Mouse (Mus musculus) Patski (cell line): ENCODE measurements around the gene Sipa1l3. TPM values are rescaled to one million over a fixed set of nuclear protein-coding genes. Genes with fewer than 3 reads are reported as not detected.

Experiments used
- ATAC-seq: fragments of 100-300 bp; one replicate; pipeline ENCODE4 v1.8.0; 2021
- CTCF ChIA-PET: fragments of 350-600 bp; sonication (Branson Sonifier 250); formaldehyde crosslinking; loops from one replicate; lab custom pipeline; 2022; ENCODE audit warnings: inconsistent platforms; lab: Charles Lee
- POLR2A ChIA-PET: fragments of 350-600 bp; sonication (Branson Sonifier 250); formaldehyde crosslinking; loops from one replicate; lab custom pipeline; 2022; ENCODE audit warnings: antibody characterized with exemption, inconsistent platforms; lab: Charles Lee
- DNase-seq: peaks from one replicate; pipeline ENCODE4 v3.0.0-alpha.2; 2011; ENCODE audit warnings: low read depth, low spot score
- H3K27me3 ChIP-seq: fragments of 371-371 bp; one replicate; pipeline ENCODE4 v1.5.1; 2021
- CTCF ChIP-seq: fragments of 100-300 bp; IDR thresholded peaks from one replicate; pipeline ENCODE4 v1.5.1; 2021
- in situ Hi-C: fragments of 300-500 bp; cut with MboI; formaldehyde crosslinking; loops from 3 replicates; pipeline ENCODE4 v1.11.1; 2018; ENCODE audit warnings: low pct_unique_long_range_greater_than_20kb, mixed read lengths
- polyA plus RNA-seq: library from polyadenylated mRNA; unstranded; gene quantifications from one replicate; pipeline ENCODE4 v1.2.3, GENCODE M21; 2021

The Sipa1l3 gene
- polyA plus RNA-seq, 1 experiment from 2014 or later, result 27.2 TPM

- POLR2A ChIA-PET, result interaction anchor here (0.6 kb wide), 1 partner anchor 167 kb away, joined by 3 read pairs; no protein-coding TSS in a partner anchor
- CTCF ChIA-PET, result no interaction called here
- no peak for TF ChIP-seq CTCF
- in situ Hi-C loops, result loop anchor here (5.0 kb wide), 1 partner anchor 105 kb away; the partner anchor contains the start of gene Psmd8
- ATAC-seq, result no peak
- no peak for DNase-seq
- H3K27me3 ChIP-seq, result no peaks in the 10 kb centered on the region
These were observed 231.0 kb downstream of the Sipa1l3 start for GRCm38 (mm10) chr7:29287481-29287880.

GRCm38 (mm10) chr7:29284523-29284922 lies 233.9 kb downstream of the Sipa1l3 start:
- in situ Hi-C loops, result loop anchor here (5.0 kb wide), 1 partner anchor 37 kb away; the partner anchor contains the start of gene 2200002D01Rik
- TF ChIP-seq CTCF, result no peak
- ATAC-seq (no peak), DNase-seq (no peak)
- H3K27me3 ChIP-seq, result no peaks in the 10 kb centered on the region
- ChIA-PET CTCF (no interaction called here), POLR2A (no interaction called here)

- H3K27me3 ChIP-seq, result no peaks in the 10 kb centered on the region
- in situ Hi-C loops, result loop anchor here (5.0 kb wide), 1 partner anchor 37 kb away; the partner anchor contains the start of gene 2200002D01Rik
- POLR2A ChIA-PET, result interaction anchor here (0.5 kb wide), 1 partner anchor 193 kb away, joined by 3 read pairs; no protein-coding TSS in a partner anchor
- ATAC-seq, result no peak
- TF ChIP-seq CTCF, result no peak
- DNase-seq, result no peak
- CTCF ChIA-PET, result interaction anchor here (1.6 kb wide), 1 partner anchor 37 kb away, joined by 6 read pairs; no protein-coding TSS in a partner anchor
These were observed 234.6 kb downstream of the Sipa1l3 start for GRCm38 (mm10) chr7:29283876-29284275.

GRCm38 (mm10) chr7:29282074-29282554 lies 236.3 kb downstream of the Sipa1l3 start:
- in situ Hi-C loops, result loop anchor here (5.0 kb wide), 1 partner anchor 35 kb away; the partner anchor contains the start of gene 2200002D01Rik
- ATAC-seq (peak; percentile 44), DNase-seq (no peak)
- no peaks in the 10 kb centered on the region for H3K27me3 ChIP-seq
- ChIA-PET CTCF (interaction anchor here (1.2 to 3.6 kb wide), 3 partner anchors 9 to 35 kb away, joined by 4 to 29 read pairs (median 6); partner anchors contain the start of gene 2200002D01Rik), POLR2A (interaction anchor here (0.7 to 4.3 kb wide), 4 partner anchors 9 to 34 kb away, joined by 4 to 49 read pairs (median 4); partner anchors contain the start of gene 2200002D01Rik)
- TF ChIP-seq CTCF, result no peak

GRCm38 (mm10) chr7:29281201-29282073 lies 237.0 kb downstream of the Sipa1l3 start, which contains the start of gene Spint2:
Gene Spint2 (minus strand): TSS chr7:29281912.
- peak; percentile 57 for ATAC-seq
- in situ Hi-C loops, result loop anchor here (5.0 kb wide), 1 partner anchor 34 kb away; the partner anchor contains the start of gene 2200002D01Rik
- DNase-seq, result no peak
- POLR2A ChIA-PET, result interaction anchor here (0.7 to 4.3 kb wide), 4 partner anchors 8 to 38 kb away, joined by 4 to 49 read pairs (median 5); partner anchors contain the start of gene 2200002D01Rik
- CTCF ChIA-PET, result interaction anchor here (1.0 to 3.6 kb wide), 3 partner anchors 8 to 34 kb away, joined by 3 to 29 read pairs (median 4); partner anchors contain the start of gene 2200002D01Rik
- no peaks in the 10 kb centered on the region for H3K27me3 ChIP-seq
- TF ChIP-seq CTCF, result no peak

GRCm38 (mm10) chr7:29280801-29281200 lies 237.6 kb downstream of the Sipa1l3 start:
- ChIA-PET POLR2A (interaction anchor here (1.0 to 4.3 kb wide), 4 partner anchors 8 to 37 kb away, joined by 5 to 49 read pairs (median 7); partner anchors contain the start of genes 2200002D01Rik and Ppp1r14a), CTCF (interaction anchor here (1.0 to 3.6 kb wide), 2 partner anchors 23 to 33 kb away, joined by 3 to 29 read pairs; partner anchors contain the start of gene 2200002D01Rik)
- no peak for DNase-seq
- no peak for TF ChIP-seq CTCF
- no peaks in the 10 kb centered on the region for H3K27me3 ChIP-seq
- in situ Hi-C loops, result loop anchor here (5.0 kb wide), 1 partner anchor 34 kb away; the partner anchor contains the start of gene 2200002D01Rik
- no peak for ATAC-seq

- ATAC-seq (no peak), DNase-seq (no peak)
- in situ Hi-C loops, result loop anchor here (5.0 kb wide), 1 partner anchor 33 kb away; the partner anchor contains the start of gene 2200002D01Rik
- no peaks in the 10 kb centered on the region for H3K27me3 ChIP-seq
- no peak for TF ChIP-seq CTCF
- ChIA-PET POLR2A (interaction anchor here (0.7 to 4.3 kb wide), 4 partner anchors 9 to 389 kb away, joined by 3 to 49 read pairs (median 7); partner anchors contain the start of genes 2200002D01Rik and Ppp1r14a), CTCF (interaction anchor here (1.3 to 3.6 kb wide), 2 partner anchors 32 to 36 kb away, joined by 4 to 29 read pairs; partner anchors contain the start of gene 2200002D01Rik)
These were observed 238.5 kb downstream of the Sipa1l3 start for GRCm38 (mm10) chr7:29279924-29280323.

- ChIA-PET POLR2A (interaction anchor here (1.5 to 4.3 kb wide), 2 partner anchors 10 to 31 kb away, joined by 9 to 49 read pairs; partner anchors contain the start of genes 2200002D01Rik and Ppp1r14a), CTCF (interaction anchor here (1.3 to 3.6 kb wide), 2 partner anchors 31 to 35 kb away, joined by 4 to 29 read pairs; partner anchors contain the start of gene 2200002D01Rik)
- H3K27me3 ChIP-seq, result no peaks in the 10 kb centered on the region
- no peak for TF ChIP-seq CTCF
- in situ Hi-C loops, result no loop called here
- DNase-seq (no peak), ATAC-seq (no peak)
These were observed 239.2 kb downstream of the Sipa1l3 start for GRCm38 (mm10) chr7:29279261-29279660.

- no peak for TF ChIP-seq CTCF
- POLR2A ChIA-PET, result interaction anchor here (0.7 to 2.5 kb wide), 4 partner anchors 10 to 120 kb away, joined by 3 to 14 read pairs (median 4); partner anchors contain the start of gene 2200002D01Rik
- DNase-seq (no peak), ATAC-seq (no peak)
- CTCF ChIA-PET, result interaction anchor here (1.0 to 1.7 kb wide), 6 partner anchors 12 to 151 kb away, joined by 3 to 6 read pairs (median 4); no protein-coding TSS in a partner anchor
- no peaks in the 10 kb centered on the region for H3K27me3 ChIP-seq
- in situ Hi-C loops, result no loop called here
These were observed 240.9 kb downstream of the Sipa1l3 start for GRCm38 (mm10) chr7:29277510-29277909.
